Mouse (Mus musculus): Measurements from ENCODE around the gene Srd5a3.
"Not testable (repeated sequence)": the region's sequence is repeated elsewhere in the genome, so short reads cannot be mapped to it uniquely, and the experiment has no call there.

Srd5a3 gene

DNA sequence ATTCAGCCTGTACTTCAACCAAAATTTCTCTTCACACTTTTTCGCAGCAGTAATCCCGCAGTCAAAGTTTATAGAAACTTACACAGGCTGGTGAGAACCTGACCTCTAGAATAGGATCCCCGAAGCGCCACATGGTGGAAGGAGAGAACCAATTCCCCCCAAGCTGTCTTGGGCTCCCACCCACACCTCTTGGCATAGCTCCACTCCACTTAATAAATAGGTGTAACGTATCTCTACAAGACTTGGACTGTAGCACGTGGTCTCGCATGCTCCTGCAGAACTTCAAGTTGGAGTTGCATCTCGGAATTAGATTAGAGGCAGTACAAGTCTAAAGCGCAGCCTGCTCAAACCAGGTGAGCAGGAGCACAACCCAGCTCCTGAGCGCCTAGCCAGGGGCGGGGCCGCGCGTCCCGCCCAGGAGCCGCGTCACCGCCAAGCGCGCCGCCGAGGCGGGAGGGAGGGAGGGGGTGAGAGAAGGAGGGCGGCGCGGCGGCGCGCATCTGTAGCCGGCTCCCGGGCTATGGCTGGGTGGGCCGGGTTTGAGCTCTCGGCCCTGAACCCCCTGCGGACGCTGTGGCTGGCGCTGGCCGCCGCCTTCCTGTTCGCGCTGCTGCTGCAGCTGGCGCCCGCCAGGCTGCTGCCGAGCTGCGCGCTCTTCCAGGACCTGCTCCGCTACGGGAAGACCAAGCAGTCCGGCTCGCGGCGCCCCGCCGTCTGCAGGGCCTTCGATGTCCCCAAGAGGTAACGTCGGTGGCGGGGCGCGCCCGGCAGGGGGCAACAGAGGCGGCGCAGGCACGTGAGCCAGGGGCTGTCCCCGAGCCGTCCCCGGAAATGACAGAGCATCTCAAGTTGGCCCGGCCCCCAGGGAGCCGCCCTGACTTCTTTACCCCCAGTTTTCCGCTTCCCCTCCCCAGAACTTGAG, at the start of gene Srd5a3:
TSS of gene Srd5a3 (plus strand) at position 464 of the 922 bp plus-strand sequence.
- DNase-seq = peak; percentile 96 to 98

DNA sequence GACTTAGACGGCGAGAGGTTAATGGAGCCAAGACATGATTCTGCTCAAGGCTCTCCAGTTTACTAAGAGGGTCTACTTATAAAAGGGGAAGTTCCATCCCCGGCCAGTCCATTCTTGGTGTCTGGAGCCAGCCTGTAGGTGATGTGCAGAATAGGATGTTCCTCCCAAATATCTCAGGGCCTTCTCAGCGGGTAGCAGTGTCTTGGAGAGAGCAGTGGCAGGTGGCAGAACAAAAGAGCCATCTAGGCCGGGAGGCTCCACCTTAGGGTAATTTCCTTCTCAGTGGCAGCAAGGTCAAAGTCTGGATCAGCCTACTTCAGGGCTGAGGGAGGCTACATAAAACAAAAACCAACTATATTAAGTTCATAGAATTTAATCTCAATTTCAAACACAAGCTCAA, 36.3 kb upstream of the Srd5a3 start:
- DNase-seq = not testable (repeated sequence)

DNA sequence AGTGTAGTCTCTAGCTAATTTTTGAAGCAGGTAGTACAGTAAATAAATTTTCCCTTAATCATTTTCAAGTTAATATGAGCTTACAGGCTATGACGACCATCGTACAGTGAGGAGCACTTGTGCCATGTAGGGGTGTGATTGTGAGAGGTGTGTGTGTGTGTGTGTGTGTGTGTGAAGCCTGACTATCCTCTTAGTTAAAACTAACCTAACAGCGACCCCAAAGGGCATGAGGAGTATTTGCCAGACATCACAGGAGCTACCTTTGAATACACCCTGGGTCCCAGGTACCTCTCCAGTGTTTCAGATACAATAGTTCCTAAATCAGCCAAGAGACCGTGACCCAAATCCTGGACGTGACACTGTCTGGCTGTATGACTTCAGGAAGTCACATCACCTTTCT, 32.8 kb upstream of the Srd5a3 start:
- DNase-seq = no peak

DNA sequence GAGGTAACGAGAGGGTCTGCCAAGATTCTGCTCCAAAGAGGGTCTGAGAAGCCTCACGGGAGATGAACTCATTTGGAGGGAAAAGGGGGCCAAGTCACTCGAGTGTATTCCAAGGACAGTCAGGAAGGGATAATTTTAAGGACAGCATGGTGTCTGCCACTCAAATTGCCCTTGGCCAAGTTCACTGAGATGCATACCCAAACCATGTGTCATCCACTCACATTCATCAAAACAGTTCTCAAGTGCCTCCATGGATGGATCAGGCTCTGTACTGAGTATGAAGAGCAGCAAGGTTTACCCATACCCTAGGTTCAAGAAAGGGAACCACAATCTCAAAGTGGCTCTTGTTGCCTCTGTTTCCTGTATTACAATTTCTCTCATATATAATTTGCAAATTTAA, 31.6 kb upstream of the Srd5a3 start:
- DNase-seq = no peak

DNA sequence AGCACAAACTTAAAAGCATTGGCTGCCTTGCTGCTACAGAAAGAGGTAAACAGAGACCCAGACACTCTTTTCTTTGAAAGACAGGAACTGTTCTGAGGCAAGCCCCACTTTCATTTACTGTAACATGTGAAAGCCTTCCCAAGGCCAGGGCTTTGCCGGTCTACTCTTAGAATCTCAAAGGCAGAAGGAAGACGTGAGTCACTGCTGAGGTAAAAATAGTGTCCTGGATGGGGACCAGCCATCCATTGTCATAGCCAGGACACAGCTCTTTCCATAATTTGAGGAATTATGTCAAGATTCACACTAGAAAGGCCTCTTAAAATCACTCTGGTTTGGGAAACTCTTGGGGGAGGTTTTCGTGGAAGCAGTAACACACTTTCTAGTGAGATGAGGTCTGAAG, 28.9 kb upstream of the Srd5a3 start:
- DNase-seq = peak; percentile 22 to 27

DNA sequence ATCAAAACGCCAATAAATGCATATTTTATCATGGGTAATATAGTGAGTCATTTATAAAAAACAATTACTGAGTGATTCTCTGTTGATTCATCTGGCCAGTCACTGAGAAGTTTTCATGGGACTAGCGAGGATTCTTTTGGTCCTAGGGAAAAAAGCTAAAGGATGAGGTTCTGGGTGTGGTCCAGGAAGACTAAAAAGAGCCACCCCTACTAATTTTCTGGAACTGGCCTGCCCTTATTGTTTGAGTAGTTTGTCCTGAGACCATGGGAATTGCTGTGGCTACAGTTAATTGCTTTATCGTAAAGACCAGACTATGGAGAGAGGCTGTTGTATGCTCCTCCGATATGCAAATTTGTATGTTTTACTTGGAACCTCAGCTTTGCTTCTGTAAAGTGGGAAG, 28.1 kb upstream of the Srd5a3 start:
- DNase-seq = no peak

DNA sequence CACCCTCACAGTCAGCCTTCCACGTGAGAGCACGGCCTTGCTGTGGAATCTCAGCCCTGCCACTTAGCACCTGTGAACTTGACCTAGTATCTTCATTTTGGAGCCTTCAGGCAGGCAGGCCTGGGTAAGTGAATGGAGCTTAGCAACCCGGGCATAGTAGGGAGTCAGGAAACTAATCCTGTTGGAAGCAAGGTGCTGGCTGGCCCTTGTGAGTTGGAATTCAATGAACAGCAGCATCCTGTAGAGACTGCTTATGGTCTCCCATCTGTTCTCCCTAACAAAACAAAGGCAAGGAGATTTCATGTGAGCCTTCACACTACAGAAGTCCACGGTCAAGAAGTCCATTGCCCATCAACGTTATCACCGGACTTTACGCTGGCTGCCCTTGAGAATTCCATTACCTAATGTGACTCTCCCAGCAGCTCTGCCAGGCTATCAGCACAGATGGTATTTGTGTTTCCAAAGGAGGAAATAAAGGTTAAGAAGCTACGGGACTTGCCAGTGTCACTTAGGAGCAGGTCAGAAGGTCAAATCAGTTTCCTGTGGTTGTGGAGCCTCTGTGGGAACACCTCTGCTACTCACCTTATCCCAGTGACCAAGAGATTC, 24.5 kb upstream of the Srd5a3 start:
- DNase-seq = no peak

DNA sequence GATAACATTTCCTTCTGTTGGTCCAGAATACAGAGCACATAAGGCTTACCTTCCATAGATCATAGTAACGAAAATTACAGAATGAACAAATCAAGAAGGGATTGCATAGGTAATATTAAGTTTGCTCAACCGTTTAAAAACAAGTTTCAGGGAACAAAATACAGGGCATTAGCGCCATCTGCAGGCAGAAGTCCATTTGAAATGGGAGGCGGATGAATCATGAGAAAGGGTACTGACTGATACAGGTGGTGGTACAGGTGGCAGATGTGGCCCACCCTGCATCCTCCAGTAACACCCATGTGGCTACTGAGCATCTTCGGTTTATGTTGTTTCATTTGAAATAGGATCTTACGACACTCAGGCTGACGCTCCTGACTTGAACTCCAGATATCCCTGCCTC, 21.6 kb upstream of the Srd5a3 start:
- DNase-seq = peak; percentile 55 to 87

DNA sequence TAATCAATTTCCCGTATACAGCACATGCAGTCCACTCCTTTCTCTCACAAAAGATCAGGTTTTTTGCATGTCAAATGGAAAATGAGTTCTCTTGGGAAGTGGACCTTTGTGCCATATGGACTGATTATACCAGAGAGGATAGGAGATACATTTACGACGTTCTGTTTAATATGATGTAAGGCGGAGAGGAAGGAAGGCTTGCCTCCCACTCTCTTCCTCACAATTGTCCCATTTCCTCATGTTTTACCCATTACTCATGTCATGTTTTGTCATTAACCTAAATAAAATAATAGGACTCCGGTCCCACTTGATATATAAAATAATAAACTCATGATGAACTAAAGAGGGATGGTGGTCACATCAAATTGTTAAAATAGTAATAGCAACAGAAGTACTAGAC, 19.4 kb upstream of the Srd5a3 start:
- DNase-seq = no peak

DNA sequence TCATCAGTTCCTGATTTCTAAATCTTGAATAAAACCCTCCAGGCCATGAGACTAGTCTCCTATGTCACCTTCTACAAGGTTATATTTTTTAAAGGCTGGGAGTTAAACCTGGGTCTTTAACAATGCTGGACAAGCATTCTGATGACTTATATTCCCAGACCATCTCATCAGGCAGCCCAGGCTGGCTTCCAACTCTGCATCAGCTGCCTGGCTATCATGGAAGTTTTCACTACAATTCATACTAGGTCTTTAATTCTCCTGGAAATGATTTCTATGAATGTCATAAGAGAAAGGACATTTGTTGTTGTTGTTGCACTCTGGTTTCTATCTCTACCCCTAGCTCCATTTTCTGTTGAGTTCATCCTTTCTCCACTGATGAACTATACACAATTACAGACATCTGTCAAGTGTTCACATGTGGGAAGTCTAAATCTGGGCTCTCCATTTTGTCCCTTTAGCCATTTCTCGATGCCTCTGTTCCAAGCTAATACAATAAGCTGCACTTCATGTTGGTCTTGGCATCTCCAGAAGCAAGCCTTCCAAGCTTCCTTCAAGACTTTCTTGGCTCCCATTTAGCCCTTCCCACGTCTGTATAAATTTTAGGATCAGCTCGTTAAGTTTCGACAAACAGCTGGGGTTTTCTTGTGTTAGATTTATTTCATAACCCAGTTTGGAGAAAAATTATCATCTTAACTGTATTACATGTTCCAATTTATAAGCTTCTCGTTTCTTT, 12.3 kb upstream of the Srd5a3 start:
- no peak for DNase-seq

DNA sequence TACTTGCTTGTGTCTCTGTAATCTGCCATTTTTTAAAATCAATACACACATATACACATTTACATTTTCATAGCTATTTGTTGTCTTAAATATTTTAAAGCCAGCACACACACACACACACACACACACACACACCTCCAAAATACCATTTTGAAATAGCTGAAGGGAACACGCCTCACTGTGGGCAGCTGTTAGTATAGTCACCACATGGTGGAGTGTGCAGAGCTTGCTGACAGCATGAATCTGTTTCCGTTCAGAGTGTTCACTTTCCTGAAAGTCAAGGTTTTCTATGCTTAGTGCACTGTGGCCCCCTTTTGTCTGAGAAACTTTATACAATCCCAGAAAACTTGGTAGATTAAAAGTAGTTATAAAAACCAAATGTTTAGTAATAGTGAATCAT, 9.8 kb upstream of the Srd5a3 start:
- DNase-seq = no peak

DNA sequence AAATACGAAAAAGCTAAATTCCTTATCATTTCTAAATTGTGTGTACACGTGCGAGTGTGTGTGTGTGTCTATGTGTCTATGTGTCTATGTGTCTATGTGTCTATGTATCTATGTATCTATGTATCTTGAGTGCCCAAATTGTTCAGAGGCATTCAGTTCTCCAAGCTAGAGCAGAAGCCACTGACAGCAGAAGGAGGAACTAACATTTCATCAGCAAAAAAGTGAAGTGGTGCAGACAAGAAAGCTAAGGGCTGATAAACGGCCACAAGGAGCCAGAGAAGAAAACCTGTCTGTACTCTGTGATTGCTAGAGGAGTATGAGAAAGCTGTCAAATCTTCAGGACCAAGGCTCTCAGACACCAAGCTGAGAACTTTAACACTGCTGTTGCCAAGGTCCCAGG, 8.1 kb upstream of the Srd5a3 start:
- no peak for DNase-seq

DNA sequence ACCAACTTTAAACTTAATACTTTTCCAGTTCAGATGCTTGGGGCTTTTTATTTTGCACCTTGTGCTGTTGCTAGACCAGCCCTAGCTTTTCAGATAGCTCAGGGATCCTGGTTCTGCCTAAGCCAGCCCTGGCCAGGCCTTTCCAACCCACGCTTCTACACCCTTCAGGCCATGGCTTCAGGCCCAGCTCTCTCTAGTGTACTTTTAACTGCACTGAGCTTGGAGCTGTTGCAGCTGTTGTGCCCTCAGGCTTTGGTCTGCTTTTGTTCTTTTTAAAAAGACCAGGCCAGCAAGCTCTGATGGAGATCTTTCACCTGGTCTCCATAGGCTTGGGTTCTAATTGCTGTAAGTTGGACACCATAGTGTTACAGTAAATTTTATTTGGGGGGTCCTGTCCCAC, 4.4 kb upstream of the Srd5a3 start:
- peak; percentile 15 to 16 for DNase-seq

DNA sequence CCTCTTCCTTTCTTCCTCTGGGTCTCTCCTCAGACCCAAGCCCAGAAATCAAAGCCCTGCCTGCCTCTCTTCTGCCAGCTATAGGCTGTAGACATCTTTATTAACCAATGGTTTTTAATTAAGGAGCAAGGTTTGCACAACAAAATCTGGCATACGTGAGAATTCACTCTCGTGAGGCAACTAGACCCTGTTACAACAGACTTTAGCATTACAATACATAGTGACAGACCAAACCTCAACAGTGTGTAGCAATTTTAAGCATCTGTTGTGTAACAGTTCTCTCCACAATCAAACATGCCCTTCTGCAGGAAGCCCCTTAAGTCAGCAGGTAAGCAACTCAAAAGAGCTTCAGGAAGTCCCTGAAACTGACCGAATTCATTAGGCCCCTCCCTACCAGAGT, 3.8 kb upstream of the Srd5a3 start:
- no peak for DNase-seq

DNA sequence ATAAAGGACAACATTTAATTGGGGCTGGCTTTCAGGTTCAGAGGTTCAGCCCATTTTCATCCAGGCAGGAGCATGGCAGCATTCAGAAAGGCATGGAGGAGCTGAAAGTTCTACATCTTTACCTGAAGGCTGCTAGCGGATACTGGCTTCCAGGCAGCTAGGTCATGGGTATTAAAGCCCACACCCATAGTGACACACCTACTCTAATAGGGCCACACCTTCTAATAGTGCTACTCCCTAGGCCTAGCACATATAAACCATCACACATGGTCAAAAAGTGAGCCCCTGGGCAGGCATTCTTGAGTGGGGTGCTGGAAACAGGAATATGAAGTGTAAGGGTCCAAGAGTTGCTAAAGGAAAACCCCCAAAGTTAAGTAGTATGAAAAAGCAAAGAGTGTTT, 2.5 kb upstream of the Srd5a3 start:
- no peak for DNase-seq

DNA sequence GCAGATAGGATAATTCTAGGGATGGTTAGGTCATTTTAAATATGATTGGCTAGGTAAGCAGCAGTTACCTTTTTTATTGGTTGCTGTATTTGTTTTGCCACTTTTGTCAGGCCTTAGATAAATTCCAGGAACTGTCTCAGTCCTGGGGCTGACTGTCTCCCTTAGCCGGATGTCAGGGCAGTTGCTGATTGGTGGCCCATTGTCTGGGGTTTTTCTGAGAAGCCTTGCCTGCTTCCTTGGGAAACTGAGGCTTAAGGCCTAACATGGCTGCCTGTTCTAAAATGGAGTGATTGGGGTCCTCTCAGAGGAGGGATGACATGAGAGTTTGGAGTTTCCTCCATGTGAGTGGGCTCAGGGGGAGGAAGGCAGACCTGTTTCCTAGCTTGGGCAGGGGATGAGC, 2.0 kb upstream of the Srd5a3 start:
- DNase-seq = no peak

DNA sequence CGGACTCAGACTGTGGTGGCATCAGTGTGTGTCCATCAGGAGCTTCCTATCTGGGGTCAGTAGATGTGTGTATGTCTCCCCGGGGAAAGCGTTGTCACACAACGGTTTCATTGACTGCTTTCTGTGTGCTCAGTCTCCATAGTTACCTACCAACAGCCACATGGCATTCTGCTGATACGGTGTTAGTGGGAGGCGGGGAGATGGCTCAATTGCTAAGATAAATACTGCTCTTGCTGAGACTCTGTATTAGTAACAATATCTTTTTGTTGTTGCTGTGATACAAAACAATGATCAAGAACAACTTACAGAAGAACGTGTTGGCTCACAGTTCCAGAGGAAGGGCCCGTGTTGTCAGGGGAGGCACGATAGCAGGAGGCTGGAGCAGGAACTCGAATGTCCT, 1.6 kb upstream of the Srd5a3 start:
- no peak for DNase-seq

DNA sequence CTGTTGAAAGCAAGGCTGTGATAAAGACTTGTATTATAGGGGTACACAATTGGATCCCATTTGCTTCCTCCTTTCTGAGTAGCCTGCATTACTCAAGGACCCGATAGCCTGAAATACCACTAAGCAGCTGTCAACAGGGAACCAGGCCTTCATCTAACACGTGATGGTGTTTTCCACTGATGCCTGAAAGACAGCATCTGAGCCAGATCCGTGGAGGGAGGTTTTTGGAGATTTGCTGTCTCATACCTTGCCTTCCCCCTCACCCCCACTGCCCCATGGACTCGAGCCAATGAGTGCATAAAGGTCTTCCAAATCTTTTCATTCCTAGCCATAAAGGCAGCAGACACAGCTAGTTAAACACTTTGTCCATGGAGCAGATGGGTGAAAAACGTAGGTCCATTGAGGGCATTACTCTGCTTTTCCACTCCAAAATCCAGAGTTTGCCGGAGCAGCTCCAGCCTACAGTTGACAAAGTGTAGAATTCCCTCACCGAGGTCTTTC, 850 bp upstream of the Srd5a3 start:
- DNase-seq = no peak

DNA sequence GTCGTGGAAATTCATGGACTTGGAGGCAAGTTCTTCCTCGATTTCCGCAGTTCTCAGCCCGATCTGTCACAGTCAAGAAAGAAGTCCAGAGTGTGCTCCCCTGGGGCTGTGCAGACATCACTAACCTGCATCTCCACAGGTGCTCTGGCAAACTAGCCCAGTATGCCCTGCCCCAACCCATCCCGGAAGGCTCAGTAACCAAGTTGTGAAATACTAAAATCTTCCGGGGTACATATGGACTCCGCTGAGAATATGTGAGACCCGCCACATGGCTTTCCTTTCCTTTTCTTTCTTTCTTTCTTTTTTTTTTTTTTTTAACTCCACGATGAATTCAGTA, 627 bp downstream of the Srd5a3 start:
- DNase-seq = no peak

DNA sequence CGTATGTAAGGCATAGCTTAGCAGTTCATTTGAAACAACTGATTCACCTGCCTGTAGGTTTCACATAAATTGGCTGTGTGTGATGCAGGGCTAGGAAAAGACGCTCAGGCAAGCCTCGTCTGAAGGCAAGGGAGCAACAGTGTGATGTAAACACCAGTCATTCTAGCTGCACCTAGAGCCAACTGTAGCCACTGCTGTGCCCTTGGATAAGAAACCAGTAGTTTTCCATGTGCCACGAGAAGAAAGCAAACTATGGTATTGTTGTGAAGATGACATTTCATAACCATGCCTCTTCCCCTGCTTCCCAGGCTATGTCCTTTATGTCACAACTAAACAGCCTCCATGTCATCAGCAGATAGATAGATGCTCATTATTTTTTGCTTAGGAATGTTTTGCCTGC, 3.3 kb downstream of the Srd5a3 start:
- DNase-seq = no peak

DNA sequence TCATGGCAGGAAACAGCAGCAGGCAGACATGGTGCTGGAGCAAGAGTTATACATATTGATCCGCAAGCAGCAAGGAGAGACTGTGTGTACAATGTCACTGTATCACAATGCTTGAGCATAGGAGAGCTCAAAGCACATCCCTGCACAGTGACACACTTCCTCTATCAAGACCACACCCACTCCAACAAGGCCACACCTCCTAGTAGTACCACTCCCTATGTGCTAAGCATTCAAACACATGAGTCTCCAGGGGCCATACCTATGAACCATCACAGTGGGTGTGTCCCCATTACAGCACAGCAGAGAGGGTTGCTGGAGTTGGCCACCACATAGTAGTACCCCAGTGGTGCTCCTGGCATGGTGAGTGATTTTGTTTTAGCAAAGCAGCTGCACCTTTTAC, 6.3 kb downstream of the Srd5a3 start:
- no peak for DNase-seq

DNA sequence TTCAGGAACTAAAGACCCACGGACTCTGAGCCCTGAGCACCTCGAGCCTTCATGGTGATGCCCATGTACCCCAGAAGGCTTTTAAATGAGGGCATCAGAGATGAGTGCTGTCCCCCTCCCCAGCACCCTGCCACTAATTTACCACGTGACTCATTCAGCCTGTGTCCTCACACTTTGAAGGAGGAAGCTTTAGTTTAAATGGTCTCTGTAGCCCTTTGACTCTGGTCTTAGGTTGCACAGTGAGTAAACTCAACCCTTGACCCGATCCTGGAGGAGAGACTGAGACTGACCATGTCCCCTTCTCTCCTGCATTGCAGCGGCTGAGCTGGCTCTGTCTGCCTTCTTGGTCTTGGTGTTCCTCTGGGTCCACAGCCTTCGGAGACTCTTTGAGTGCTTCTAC, 9.4 kb downstream of the Srd5a3 start:
- DNase-seq = no peak

DNA sequence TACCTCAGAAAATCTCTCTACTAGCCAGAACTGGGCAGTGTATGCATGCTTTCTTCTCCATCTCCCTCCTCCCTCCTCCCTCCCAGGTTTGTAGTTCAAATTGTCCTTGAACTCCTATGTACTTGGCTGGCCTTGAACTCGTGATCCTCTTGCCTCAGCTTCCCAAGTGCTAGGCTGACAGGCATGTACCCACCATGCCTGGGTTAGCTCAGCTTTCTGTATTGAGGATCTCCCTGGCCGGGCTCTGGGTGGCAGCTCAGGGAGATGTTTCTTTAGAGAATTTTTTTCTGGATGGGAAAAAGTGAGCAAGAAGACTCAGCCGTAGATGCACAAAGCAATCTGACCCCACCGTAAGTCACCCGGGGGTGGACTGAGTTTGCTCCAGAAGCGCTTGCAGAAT, 12.9 kb downstream of the Srd5a3 start:
- DNase-seq = no peak

DNA sequence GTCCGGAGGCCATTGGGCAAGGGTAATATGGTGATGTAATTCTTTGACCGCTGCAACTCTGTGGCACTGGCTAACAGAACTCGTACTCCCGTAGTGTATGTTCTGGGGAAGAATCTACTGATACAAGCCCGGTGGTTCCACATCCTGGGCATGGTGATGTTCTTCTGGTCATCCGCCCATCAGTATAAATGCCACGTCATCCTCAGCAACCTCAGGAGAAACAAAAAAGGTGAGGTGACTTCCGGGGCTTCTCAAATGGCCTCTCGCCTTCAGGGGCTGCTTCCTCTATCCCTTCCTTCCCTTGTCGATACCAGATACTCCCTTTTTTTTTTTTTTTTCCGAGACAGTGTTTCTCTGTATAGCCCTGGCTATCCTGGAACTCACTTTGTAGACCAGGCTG, 13.4 kb downstream of the Srd5a3 start:
- DNase-seq = no peak
